Mouse (Mus musculus): ENCODE results near the gene Bfsp2. TPM values are rescaled to one million over a fixed set of nuclear protein-coding genes. Genes with fewer than 3 reads are reported as not detected.

The Bfsp2 gene
- polyA plus RNA-seq, 2 experiments: 1.0 to 1.9 TPM

- H3K27ac ChIP-seq (replicated peaks; ENCODE audit: low read depth, low read length): no peak overlapping the region
- no peak for TF ChIP-seq POLR2A (IDR thresholded peaks at IDR 0.05; ENCODE audit: borderline replicate concordance, extremely low read depth, insufficient read depth, insufficient read length)
- H3K36me3 ChIP-seq (ENCODE audit: control insufficient read depth, insufficient read depth, low read length): no peaks in the 10 kb centered on the region
- H3K9ac ChIP-seq (ENCODE audit: low read depth, low read length, severe bottlenecking): no peak overlapping the region
- DNase-seq (ENCODE audit: low spot score) (no peak), ATAC-seq (ENCODE audit: low FRiP score, low read depth) (no peak)
- H3K27me3 ChIP-seq (ENCODE audit: control insufficient read depth, insufficient read depth, low read length): 0 out of 2 replicates have a peak, but pooled peaks cover 6% of the 10 kb centered on the region
- H3K4me3 ChIP-seq (replicated peaks; ENCODE audit: low read length): no peak overlapping the region
- WGBS: 83% methylated on average over 11 of the region's 11 CpGs
- H3K9me3 ChIP-seq (ENCODE audit: control insufficient read depth, low read length): no peaks in the 10 kb centered on the region
- H3K4me2 ChIP-seq (replicated peaks; ENCODE audit: low read depth, low read length, severe bottlenecking): no peak overlapping the region
- H3K4me1 ChIP-seq (ENCODE audit: control insufficient read depth, insufficient read depth, low read length): peaks cover under 1% of the 10 kb centered on the region; the same call in 1 of the 2 replicates
Observed at GRCm38 (mm10) chr9:103393256-103393655, 87.0 kb downstream of the Bfsp2 start.

GRCm38 (mm10) chr9:103391796-103392372 lies 88.3 kb downstream of the Bfsp2 start:
- H3K4me2 ChIP-seq (replicated peaks; ENCODE audit: low read depth, low read length, severe bottlenecking): no peak overlapping the region
- no peak overlapping the region for H3K27ac ChIP-seq (replicated peaks; ENCODE audit: low read depth, low read length)
- H3K4me3 ChIP-seq (replicated peaks; ENCODE audit: low read length): no peak overlapping the region
- 68% methylated on average over 6 of the region's 6 CpGs for WGBS
- H3K9ac ChIP-seq (ENCODE audit: low read depth, low read length, severe bottlenecking): no peak overlapping the region
- ATAC-seq (ENCODE audit: low FRiP score, low read depth): no peak
- no peaks in the 10 kb centered on the region for H3K36me3 ChIP-seq (ENCODE audit: control insufficient read depth, insufficient read depth, low read length)
- DNase-seq (ENCODE audit: low spot score): no peak
- H3K4me1 ChIP-seq (ENCODE audit: control insufficient read depth, insufficient read depth, low read length): peaks cover 7% of the 10 kb centered on the region
- no peak for TF ChIP-seq POLR2A (IDR thresholded peaks at IDR 0.05; ENCODE audit: borderline replicate concordance, extremely low read depth, insufficient read depth, insufficient read length)
- H3K27me3 ChIP-seq (ENCODE audit: control insufficient read depth, insufficient read depth, low read length): 0 out of 2 replicates have a peak, but pooled peaks cover 6% of the 10 kb centered on the region
- no peaks in the 10 kb centered on the region for H3K9me3 ChIP-seq (ENCODE audit: control insufficient read depth, low read length)

- Histone ChIP-seq H3K9me3 (ENCODE audit: control insufficient read depth, low read length) (no peaks in the 10 kb centered on the region), H3K36me3 (ENCODE audit: control insufficient read depth, insufficient read depth, low read length) (no peaks in the 10 kb centered on the region), H3K4me1 (ENCODE audit: control insufficient read depth, insufficient read depth, low read length) (peaks cover 12% of the 10 kb centered on the region), H3K27ac (replicated peaks; ENCODE audit: low read depth, low read length) (no peak overlapping the region), H3K4me2 (replicated peaks; ENCODE audit: low read depth, low read length, severe bottlenecking) (no peak overlapping the region), H3K9ac (ENCODE audit: low read depth, low read length, severe bottlenecking) (no peak overlapping the region), H3K4me3 (replicated peaks; ENCODE audit: low read length) (no peak overlapping the region), H3K27me3 (ENCODE audit: control insufficient read depth, insufficient read depth, low read length) (no peaks in the 10 kb centered on the region)
- 95% methylated on average over 6 of the region's 6 CpGs for WGBS
- no peak for TF ChIP-seq POLR2A (IDR thresholded peaks at IDR 0.05; ENCODE audit: borderline replicate concordance, extremely low read depth, insufficient read depth, insufficient read length)
- ATAC-seq (ENCODE audit: low FRiP score, low read depth) (no peak), DNase-seq (ENCODE audit: low spot score) (no peak)
Observed at GRCm38 (mm10) chr9:103389261-103389660, 91.0 kb downstream of the Bfsp2 start.

- no peak for DNase-seq (ENCODE audit: low spot score)
- ATAC-seq (ENCODE audit: low FRiP score, low read depth): 0 out of 2 replicates have a peak, but pooled peaks have one; percentile 35
- H3K27ac ChIP-seq (replicated peaks; ENCODE audit: low read depth, low read length): peak overlapping the region; percentile 28; the same call in 1 of the 2 replicates
- H3K27me3 ChIP-seq (ENCODE audit: control insufficient read depth, insufficient read depth, low read length): no peaks in the 10 kb centered on the region
- H3K4me1 ChIP-seq (ENCODE audit: control insufficient read depth, insufficient read depth, low read length): peaks cover 12% of the 10 kb centered on the region
- no peak overlapping the region for H3K9ac ChIP-seq (ENCODE audit: low read depth, low read length, severe bottlenecking)
- no peaks in the 10 kb centered on the region for H3K9me3 ChIP-seq (ENCODE audit: control insufficient read depth, low read length)
- no peaks in the 10 kb centered on the region for H3K36me3 ChIP-seq (ENCODE audit: control insufficient read depth, insufficient read depth, low read length)
- no peak overlapping the region for H3K4me3 ChIP-seq (replicated peaks; ENCODE audit: low read length)
- TF ChIP-seq POLR2A (IDR thresholded peaks at IDR 0.05; ENCODE audit: borderline replicate concordance, extremely low read depth, insufficient read depth, insufficient read length): no peak
- peak overlapping the region; percentile 4; the same call in 1 of the 2 replicates for H3K4me2 ChIP-seq (replicated peaks; ENCODE audit: low read depth, low read length, severe bottlenecking)
- WGBS: 42% methylated on average over 10 of the region's 10 CpGs
Observed at GRCm38 (mm10) chr9:103387011-103387653, 93.1 kb downstream of the Bfsp2 start.

GRCm38 (mm10) chr9:103386573-103386972 lies 93.6 kb downstream of the Bfsp2 start:
- Histone ChIP-seq H3K36me3 (ENCODE audit: control insufficient read depth, insufficient read depth, low read length) (no peaks in the 10 kb centered on the region), H3K9me3 (ENCODE audit: control insufficient read depth, low read length) (no peaks in the 10 kb centered on the region), H3K9ac (ENCODE audit: low read depth, low read length, severe bottlenecking) (no peak overlapping the region), H3K4me1 (ENCODE audit: control insufficient read depth, insufficient read depth, low read length) (peaks cover 12% of the 10 kb centered on the region), H3K4me3 (replicated peaks; ENCODE audit: low read length) (no peak overlapping the region), H3K27ac (replicated peaks; ENCODE audit: low read depth, low read length) (peak overlapping the region; percentile 28; the same call in 1 of the 2 replicates), H3K4me2 (replicated peaks; ENCODE audit: low read depth, low read length, severe bottlenecking) (peak overlapping the region; percentile 4; the same call in 1 of the 2 replicates), H3K27me3 (ENCODE audit: control insufficient read depth, insufficient read depth, low read length) (no peaks in the 10 kb centered on the region)
- 13% methylated on average over 5 of the region's 5 CpGs for WGBS
- ATAC-seq (ENCODE audit: low FRiP score, low read depth) (peak; percentile 60; the same call in 1 of the 2 replicates), DNase-seq (ENCODE audit: low spot score) (no peak)
- no peak for TF ChIP-seq POLR2A (IDR thresholded peaks at IDR 0.05; ENCODE audit: borderline replicate concordance, extremely low read depth, insufficient read depth, insufficient read length)
